Mouse (Mus musculus) limb, embryonic 15.5 days (tissue): ENCODE data around the gene Icam2. TPM values are rescaled to one million over a fixed set of nuclear protein-coding genes. Genes with fewer than 3 reads are reported as not detected.
"Not testable (repeated sequence)": the region's sequence is repeated elsewhere in the genome, so short reads cannot be mapped to it uniquely, and the experiment has no call there.

Source experiments
- ATAC-seq: fragments of 200-750 bp; cut with Nextera tagmentation; 2 replicates; pipeline ENCODE4 v1.8.0; 2017; ENCODE audit warnings: low read depth, moderate TSS enrichment; ENCODE audit not compliant: insufficient number of reproducible peaks, low FRiP score, low TSS enrichment
- H3K27ac ChIP-seq: fragments of 300-500 bp; sonication (generic); 2 replicates; pipeline ENCODE4 v1.5.1; 2015; ENCODE audit warnings: moderate library complexity, mild to moderate bottlenecking, inconsistent platforms
- H3K27me3 ChIP-seq: fragments of 300-500 bp; sonication (generic); 2 replicates; pipeline ENCODE4 v1.6.1; 2015; ENCODE audit warnings: inconsistent platforms
- H3K36me3 ChIP-seq: fragments of 300-500 bp; sonication (generic); 2 replicates; pipeline ENCODE4 v1.6.1; 2015; ENCODE audit warnings: inconsistent platforms
- H3K4me1 ChIP-seq: fragments of 300-500 bp; sonication (generic); 2 replicates; pipeline ENCODE4 v1.6.1; 2015; ENCODE audit warnings: inconsistent platforms
- H3K4me2 ChIP-seq: fragments of 300-500 bp; sonication (generic); 2 replicates; pipeline ENCODE4 v1.6.1; 2015; ENCODE audit warnings: mild to moderate bottlenecking, inconsistent platforms
- H3K4me3 ChIP-seq: fragments of 300-500 bp; sonication (generic); 2 replicates; pipeline ENCODE4 v1.5.1; 2015; ENCODE audit warnings: mild to moderate bottlenecking, inconsistent platforms
- H3K9ac ChIP-seq: fragments of 300-500 bp; sonication (generic); 2 replicates; pipeline ENCODE4 v1.6.1; 2015; ENCODE audit warnings: inconsistent platforms
- H3K9me3 ChIP-seq: fragments of 300-500 bp; sonication (generic); 2 replicates; pipeline ENCODE4 v1.6.1; 2016; ENCODE audit warnings: inconsistent platforms
- WGBS: fragments of 180-500 bp; shearing (Covaris S2); methylation state at CpG from one replicate; pipeline ENCODE4 v1.1.7; 2015; 5-methylcytosine and 5-hydroxymethylcytosine counted together
- polyA plus RNA-seq: library from polyadenylated mRNA; unstranded; fragments of >200 nt; fragmentation: Nextera tagmentation; extraction: Ambion mirVana; gene quantifications from 2 replicates; pipeline ENCODE4 v1.2.1, GENCODE M21; 2015

The Icam2 gene
- polyA plus RNA-seq, 1 experiment from 2014 or later, result 39.1 TPM

GRCm38 (mm10) chr11:106364712-106365111 lies 23.2 kb downstream of the Icam2 start:
- Histone ChIP-seq H3K9ac (no peak overlapping the region), H3K36me3 (no peaks in the 10 kb centered on the region), H3K4me1 (peaks cover 14% of the 10 kb centered on the region; the same call in 1 of the 2 replicates), H3K27me3 (no peaks in the 10 kb centered on the region), H3K4me2 (0 out of 2 replicates have a peak overlapping the region, but pooled peaks have one; percentile 0), H3K4me3 (no peak overlapping the region), H3K9me3 (no peaks in the 10 kb centered on the region), H3K27ac (no peak overlapping the region)
- WGBS, result 16% methylated on average over 11 of the region's 11 CpGs
- ATAC-seq, result 0 out of 2 replicates have a peak, but pooled peaks have one; percentile 8

- 28% methylated on average over 5 of the region's 5 CpGs for WGBS
- Histone ChIP-seq H3K36me3 (no peaks in the 10 kb centered on the region), H3K27ac (no peak overlapping the region), H3K27me3 (no peaks in the 10 kb centered on the region), H3K4me3 (no peak overlapping the region), H3K4me1 (no peaks in the 10 kb centered on the region), H3K9ac (no peak overlapping the region), H3K9me3 (no peaks in the 10 kb centered on the region), H3K4me2 (no peak overlapping the region)
- ATAC-seq, result no peak
These were observed 28.5 kb downstream of the Icam2 start for GRCm38 (mm10) chr11:106359350-106359749.

DNA sequence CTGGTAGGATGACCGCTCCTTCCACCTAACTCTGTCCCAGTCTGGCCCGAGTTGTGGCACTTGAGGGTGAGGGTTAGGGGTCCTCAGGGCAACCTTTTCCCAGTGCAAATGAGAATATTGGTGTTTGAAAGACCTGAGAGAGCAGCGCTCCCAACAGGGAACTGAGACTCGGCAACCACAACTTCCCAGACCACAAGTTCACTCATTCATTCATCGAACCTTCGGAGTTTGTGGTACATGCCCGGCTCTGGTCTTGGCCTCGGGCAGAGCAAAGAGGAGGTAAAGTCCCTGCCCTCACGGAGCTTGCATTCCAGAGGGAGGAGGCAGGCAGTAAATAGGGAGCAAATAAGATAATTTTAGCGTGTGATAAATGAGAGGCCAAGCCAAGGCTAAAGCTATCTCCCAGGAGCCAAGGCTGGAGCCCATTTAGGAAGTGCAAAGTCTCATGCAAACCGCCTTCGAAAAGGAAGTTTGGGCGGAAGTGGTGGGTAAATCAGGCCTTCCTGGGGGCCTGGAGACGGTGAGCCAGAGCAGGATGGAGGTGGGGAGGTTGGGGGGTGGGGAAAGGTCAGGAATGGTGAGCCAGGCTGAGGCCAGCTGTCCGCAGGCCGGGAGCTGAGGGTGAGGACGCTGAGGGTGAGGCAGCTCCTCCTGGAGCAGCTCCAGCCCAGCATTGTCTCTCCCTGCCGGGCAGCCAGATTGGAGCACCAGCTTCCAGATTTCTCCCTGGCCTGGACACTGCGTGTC lies 32.3 kb downstream of the Icam2 start:
- no peaks in the 10 kb centered on the region for H3K27me3 ChIP-seq
- no peak overlapping the region for H3K4me3 ChIP-seq
- no peaks in the 10 kb centered on the region for H3K9me3 ChIP-seq
- no peaks in the 10 kb centered on the region for H3K4me1 ChIP-seq
- 61% methylated on average over 19 of the region's 19 CpGs for WGBS
- no peak for ATAC-seq
- no peak overlapping the region for H3K9ac ChIP-seq
- no peak overlapping the region for H3K27ac ChIP-seq
- H3K4me2 ChIP-seq, result no peak overlapping the region
- no peaks in the 10 kb centered on the region for H3K36me3 ChIP-seq

- Histone ChIP-seq H3K4me2 (no peak overlapping the region), H3K4me1 (no peaks in the 10 kb centered on the region), H3K9me3 (no peaks in the 10 kb centered on the region), H3K4me3 (no peak overlapping the region), H3K27me3 (no peaks in the 10 kb centered on the region), H3K9ac (no peak overlapping the region), H3K27ac (no peak overlapping the region), H3K36me3 (no peaks in the 10 kb centered on the region)
- WGBS, result 35% methylated on average over 1 of the region's 1 CpGs
- ATAC-seq, result no peak
These were observed 33.7 kb downstream of the Icam2 start for GRCm38 (mm10) chr11:106354181-106354580.

DNA sequence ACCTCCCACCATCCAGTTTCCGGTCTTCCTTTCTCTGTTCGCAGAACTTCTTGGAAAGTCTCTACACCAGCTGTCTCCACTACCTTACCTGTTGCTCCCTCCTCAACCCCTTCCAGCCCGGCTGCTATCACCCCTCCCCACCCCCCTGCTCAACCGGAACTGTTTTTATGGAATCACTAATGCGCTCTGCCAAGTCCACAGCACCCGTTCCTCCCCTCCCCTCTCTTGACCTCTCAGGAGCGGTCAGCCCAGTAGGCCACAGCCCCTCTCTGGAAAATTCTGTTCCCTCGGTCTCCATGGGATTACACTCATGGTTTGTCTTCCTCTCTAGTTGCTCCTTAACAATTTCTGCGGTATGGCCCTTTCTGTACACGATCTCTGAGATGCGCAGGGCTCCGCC lies 34.7 kb downstream of the Icam2 start, which contains the start of gene Scn4a:
Gene Scn4a, minus strand, starts transcription at position 101 of the 400 bp plus-strand sequence.
- H3K4me3 ChIP-seq, result no peak within 1 kb of the TSS
- ATAC-seq, result no peak
- no peak within 1 kb of the TSS for H3K27ac ChIP-seq
- H3K9ac ChIP-seq, result no peak within 1 kb of the TSS
- H3K4me2 ChIP-seq, result no peak within 1 kb of the TSS
- WGBS, result 84% methylated on average over 12 of the region's 12 CpGs
- H3K4me1 ChIP-seq, result no peaks in the 10 kb centered on the region
- H3K27me3 ChIP-seq, result no peaks in the 10 kb centered on the region
- no peaks in the 10 kb centered on the region for H3K9me3 ChIP-seq
- no peaks in the 10 kb centered on the region for H3K36me3 ChIP-seq

DNA sequence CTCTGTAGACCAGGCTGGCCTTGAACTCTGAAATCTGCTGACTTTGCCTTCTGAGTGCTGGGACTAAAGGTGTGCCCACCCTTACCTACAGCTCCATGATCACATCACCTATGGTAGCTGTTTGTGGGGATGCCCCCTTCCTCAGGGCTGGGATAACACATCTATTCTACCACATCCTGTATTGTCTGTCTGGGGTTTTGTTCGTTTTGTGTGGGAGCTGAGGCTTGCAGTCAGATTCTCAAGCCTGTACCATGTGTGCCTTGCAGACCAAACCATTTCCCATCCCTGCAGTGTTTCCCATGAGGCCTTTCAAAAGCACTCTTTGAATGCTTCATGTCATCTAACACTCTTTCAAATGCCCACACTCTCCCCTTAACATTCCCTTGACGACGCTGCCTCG lies 35.9 kb downstream of the Icam2 start:
- 53% methylated on average over 4 of the region's 4 CpGs for WGBS
- H3K36me3 ChIP-seq, result no peaks in the 10 kb centered on the region
- no peak overlapping the region for H3K4me3 ChIP-seq
- H3K9me3 ChIP-seq, result no peaks in the 10 kb centered on the region
- no peak overlapping the region for H3K9ac ChIP-seq
- H3K4me1 ChIP-seq, result no peaks in the 10 kb centered on the region
- H3K27me3 ChIP-seq, result no peaks in the 10 kb centered on the region
- no peak for ATAC-seq
- H3K27ac ChIP-seq, result no peak overlapping the region
- H3K4me2 ChIP-seq, result no peak overlapping the region

- H3K4me3 ChIP-seq, result no peak overlapping the region
- 60% methylated on average over 3 of the region's 3 CpGs for WGBS
These were observed 36.6 kb downstream of the Icam2 start for GRCm38 (mm10) chr11:106351253-106351652.

DNA sequence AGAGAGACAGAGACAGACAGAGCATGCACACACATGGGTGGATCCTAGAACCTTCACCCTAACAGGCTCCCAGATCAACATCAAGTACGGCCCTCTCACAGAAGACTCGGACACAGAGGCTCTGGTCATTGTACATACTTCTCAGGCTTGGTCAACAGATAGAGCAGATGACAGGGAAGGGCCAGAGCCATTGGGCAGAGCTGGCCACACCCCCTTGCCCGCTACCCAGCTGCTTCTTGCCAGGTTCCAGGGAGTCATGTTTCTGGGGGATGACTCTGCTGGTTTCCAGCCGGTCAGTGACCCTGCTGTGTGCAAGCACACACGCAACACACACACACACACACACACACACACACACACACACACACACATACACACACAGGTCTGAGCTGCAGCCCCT lies 37.0 kb downstream of the Icam2 start:
- no peaks in the 10 kb centered on the region for H3K36me3 ChIP-seq
- no peaks in the 10 kb centered on the region for H3K4me1 ChIP-seq
- H3K9me3 ChIP-seq, result no peaks in the 10 kb centered on the region
- no peak overlapping the region for H3K4me2 ChIP-seq
- no peak overlapping the region for H3K9ac ChIP-seq
- WGBS, result 47% methylated on average over 5 of the region's 5 CpGs
- H3K4me3 ChIP-seq, result no peak overlapping the region
- H3K27me3 ChIP-seq, result no peaks in the 10 kb centered on the region
- H3K27ac ChIP-seq, result no peak overlapping the region
- ATAC-seq, result no peak

More at GRCm38 (mm10) chr11:106351253-106351652, 36.6 kb downstream of the Icam2 start:
- Histone ChIP-seq H3K9ac (no peak overlapping the region), H3K27ac (no peak overlapping the region), H3K4me2 (no peak overlapping the region), H3K9me3 (no peaks in the 10 kb centered on the region), H3K36me3 (no peaks in the 10 kb centered on the region), H3K27me3 (no peaks in the 10 kb centered on the region), H3K4me1 (no peaks in the 10 kb centered on the region)
- no peak for ATAC-seq

- Histone ChIP-seq H3K9me3 (no peaks in the 10 kb centered on the region), H3K27ac (no peak overlapping the region), H3K36me3 (no peaks in the 10 kb centered on the region), H3K9ac (no peak overlapping the region), H3K27me3 (no peaks in the 10 kb centered on the region), H3K4me2 (no peak overlapping the region), H3K4me3 (no peak overlapping the region), H3K4me1 (no peaks in the 10 kb centered on the region)
- 78% methylated on average over 6 of the region's 6 CpGs for WGBS
- ATAC-seq, result no peak
These were observed 38.1 kb downstream of the Icam2 start for GRCm38 (mm10) chr11:106349772-106350171.

GRCm38 (mm10) chr11:106344910-106345309 lies 43.0 kb downstream of the Icam2 start:
- WGBS, result 41% methylated on average over 6 of the region's 6 CpGs
- Histone ChIP-seq H3K4me3 (no peak overlapping the region), H3K27me3 (no peaks in the 10 kb centered on the region), H3K9me3 (no peaks in the 10 kb centered on the region), H3K4me2 (no peak overlapping the region), H3K4me1 (no peaks in the 10 kb centered on the region), H3K27ac (no peak overlapping the region), H3K9ac (no peak overlapping the region), H3K36me3 (no peaks in the 10 kb centered on the region)
- no peak for ATAC-seq

DNA sequence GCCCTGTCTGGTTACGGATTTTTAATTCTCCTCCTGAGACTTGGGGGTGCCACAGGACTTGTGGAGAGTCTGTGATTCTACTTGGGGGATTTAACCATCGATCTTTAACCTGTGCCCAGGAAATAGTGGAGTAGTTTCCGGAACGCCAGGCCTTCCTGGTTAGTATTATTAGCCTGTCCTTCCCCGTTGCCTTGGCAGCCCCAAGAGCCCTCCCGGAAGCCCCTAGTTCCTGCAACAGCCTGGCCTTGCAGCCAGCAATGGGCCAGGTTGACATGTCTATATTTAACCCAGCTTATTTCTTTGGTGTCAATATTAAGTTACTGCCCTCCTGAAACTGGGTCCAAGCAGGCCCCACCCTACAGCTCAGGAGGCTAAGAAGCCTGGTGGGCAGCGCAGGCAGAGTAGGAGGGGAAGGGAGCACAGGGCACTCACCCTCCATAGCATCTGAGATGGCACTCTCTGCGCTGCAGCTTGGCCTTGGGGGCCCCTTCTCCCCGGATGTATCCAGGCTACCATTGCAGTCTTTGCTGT lies 46.8 kb downstream of the Icam2 start:
- 70% methylated on average over 9 of the region's 9 CpGs for WGBS
- no peak overlapping the region for H3K4me2 ChIP-seq
- H3K27me3 ChIP-seq, result no peaks in the 10 kb centered on the region
- H3K9ac ChIP-seq, result no peak overlapping the region
- H3K27ac ChIP-seq, result no peak overlapping the region
- no peaks in the 10 kb centered on the region for H3K4me1 ChIP-seq
- H3K36me3 ChIP-seq, result no peaks in the 10 kb centered on the region
- no peaks in the 10 kb centered on the region for H3K9me3 ChIP-seq
- no peak for ATAC-seq
- H3K4me3 ChIP-seq, result no peak overlapping the region

DNA sequence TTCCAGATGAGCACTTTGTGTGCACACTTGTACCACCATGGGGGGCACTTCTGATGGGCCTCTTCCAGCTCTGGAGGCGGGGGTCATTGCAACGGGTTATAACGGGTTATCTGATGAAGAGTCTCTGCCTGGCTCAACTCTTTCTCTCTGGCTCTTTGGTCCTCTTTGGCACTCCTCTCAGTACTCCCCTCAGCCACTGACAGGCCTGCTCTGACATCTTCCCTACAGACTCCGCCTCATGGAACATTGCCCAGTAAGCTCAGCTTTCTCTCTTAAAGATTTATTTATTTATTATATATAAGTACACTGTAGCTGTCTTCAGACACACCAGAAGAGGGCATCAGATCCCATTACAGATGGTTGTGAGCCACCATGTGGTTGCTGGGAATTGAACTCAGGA lies 48.6 kb downstream of the Icam2 start:
- not testable (repeated sequence) for H3K4me2 ChIP-seq, H3K9ac ChIP-seq, H3K9me3 ChIP-seq, H3K36me3 ChIP-seq, H3K27me3 ChIP-seq, ATAC-seq, H3K4me1 ChIP-seq, H3K27ac ChIP-seq, H3K4me3 ChIP-seq
- WGBS, result 81% methylated on average over 4 of the region's 4 CpGs
